Mouse (Mus musculus) heart, adult 2 months (tissue): ENCODE measurements around the gene Alkbh2.

Experiments used
- CTCF ChIP-seq: fragments of 200-600 bp; IDR thresholded peaks from 2 replicates; pipeline ENCODE4 v1.8.1; 2022; ENCODE audit warnings: antibody characterized with exemption, mild to moderate bottlenecking, moderate library complexity
- POLR2A ChIP-seq: fragments of 200-500 bp; IDR thresholded peaks from 2 replicates; pipeline ENCODE4 v1.6.1; 2011; ENCODE audit warnings: mild to moderate bottlenecking, low read depth, low read length, control low read depth; ENCODE audit not compliant: insufficient read depth

- TF ChIP-seq POLR2A: no peak
- TF ChIP-seq CTCF: no peak
These were observed 51.0 kb downstream of the Alkbh2 start for GRCm38 (mm10) chr5:114077009-114077408.
